Mouse (Mus musculus) stomach, postnatal 0 days (tissue): ENCODE measurements around the gene Ppdpf. TPM values are rescaled to one million over a fixed set of nuclear protein-coding genes. Genes with fewer than 3 reads are reported as not detected.
A peak's percentile ranks its signal among the peaks of the same experiment; 100 is the strongest.

ENCODE experiments used
- ATAC-seq: fragments of 200-750 bp; cut with Nextera tagmentation; 2 replicates; pipeline ENCODE4 v1.8.0; 2017; ENCODE audit not compliant: low FRiP score, low TSS enrichment
- DNase-seq: peaks from one replicate; pipeline ENCODE4 v3.0.0-alpha.2; 2016; ENCODE audit warnings: low spot score
- H3K27ac ChIP-seq: fragments of 300-500 bp; sonication (generic); replicated peaks from 2 replicates; pipeline ENCODE4 v1.5.1; 2014; ENCODE audit warnings: mild to moderate bottlenecking, control low read depth
- H3K27me3 ChIP-seq: fragments of 300-500 bp; sonication (generic); 2 replicates; pipeline ENCODE4 v1.6.1; 2014; ENCODE audit warnings: low read length; ENCODE audit not compliant: control insufficient read depth, insufficient read depth
- H3K36me3 ChIP-seq: fragments of 300-500 bp; sonication (generic); 2 replicates; pipeline ENCODE4 v1.6.1; 2014; ENCODE audit warnings: low read length, mixed read lengths; ENCODE audit not compliant: control insufficient read depth, insufficient read depth
- H3K4me1 ChIP-seq: fragments of 300-500 bp; sonication (generic); replicated peaks from 2 replicates; pipeline ENCODE4 v1.6.1; 2014; ENCODE audit warnings: antibody characterized with exemption; ENCODE audit not compliant: control insufficient read depth, insufficient read depth
- H3K4me2 ChIP-seq: fragments of 300-500 bp; sonication (generic); replicated peaks from 2 replicates; pipeline ENCODE4 v1.6.1; 2014; ENCODE audit warnings: low read depth, mild to moderate bottlenecking, control low read depth, moderate library complexity
- H3K4me3 ChIP-seq: fragments of 300-500 bp; sonication (generic); 2 replicates; pipeline ENCODE4 v1.5.1; 2014; ENCODE audit warnings: low read depth, low read length, control low read depth
- H3K9ac ChIP-seq: fragments of 300-500 bp; sonication (generic); 2 replicates; pipeline ENCODE4 v1.6.1; 2014; ENCODE audit warnings: mild to moderate bottlenecking, low read length, control low read depth, mixed read lengths
- H3K9me3 ChIP-seq: fragments of 300-500 bp; sonication (generic); 2 replicates; pipeline ENCODE4 v1.6.1; 2016; ENCODE audit warnings: low read length; ENCODE audit not compliant: control insufficient read depth
- CTCF ChIP-seq: IDR thresholded peaks from 2 replicates; pipeline ENCODE4 v1.5.1; 2016; ENCODE audit warnings: antibody characterized with exemption, low read depth, mild to moderate bottlenecking, moderate library complexity
- EP300 ChIP-seq: optimal IDR thresholded peaks from 2 replicates; pipeline ENCODE3; 2016; ENCODE audit warnings: antibody characterized with exemption
- WGBS: fragments of 180-500 bp; shearing (Covaris S2); extraction: QIAGEN DNeasy Blood & Tissue Kit; methylation state at CpG from one replicate; pipeline ENCODE4 v1.1.7; 2014; 5-methylcytosine and 5-hydroxymethylcytosine counted together
- polyA plus RNA-seq: library from polyadenylated mRNA; unstranded; fragments of >200 nt; fragmentation: Nextera tagmentation; extraction: Ambion mirVana; gene quantifications from 2 replicates; pipeline ENCODE4 v1.2.1, GENCODE M21; 2015

Gene Ppdpf
- polyA plus RNA-seq, 1 experiment from 2014 or later: 310 TPM

DNA sequence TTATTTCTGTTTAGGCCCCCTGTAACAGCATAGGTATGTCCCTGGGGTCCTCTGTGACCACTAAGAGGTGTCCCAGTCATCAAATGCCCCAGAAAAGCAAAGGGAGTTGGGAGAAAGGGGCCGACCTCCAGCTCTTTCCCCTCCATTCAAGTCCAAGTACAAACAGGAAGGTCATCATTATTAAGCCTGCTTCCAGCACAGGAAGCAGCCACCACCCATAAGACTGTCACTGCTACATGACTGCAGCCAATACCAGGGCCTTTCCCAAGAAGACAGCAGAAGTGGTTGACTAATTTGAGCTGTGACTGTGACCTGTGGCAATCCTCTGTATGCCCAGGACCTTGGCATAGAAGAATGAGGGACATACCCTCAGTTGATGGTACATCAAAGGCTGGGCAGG lies 41.3 kb downstream of the Ppdpf start:
- Histone ChIP-seq H3K4me2 (no peak overlapping the region), H3K9me3 (no peaks in the 10 kb centered on the region), H3K4me3 (no peak overlapping the region), H3K36me3 (peaks cover 3% of the 10 kb centered on the region; the same call in 1 of the 2 replicates), H3K4me1 (no peaks in the 10 kb centered on the region), H3K9ac (no peak overlapping the region), H3K27ac (no peak overlapping the region), H3K27me3 (no peaks in the 10 kb centered on the region)
- TF ChIP-seq CTCF (no peak), EP300 (no peak)
- WGBS: 79% methylated on average over 1 of the region's 1 CpGs
- DNase-seq (no peak), ATAC-seq (no peak)

DNA sequence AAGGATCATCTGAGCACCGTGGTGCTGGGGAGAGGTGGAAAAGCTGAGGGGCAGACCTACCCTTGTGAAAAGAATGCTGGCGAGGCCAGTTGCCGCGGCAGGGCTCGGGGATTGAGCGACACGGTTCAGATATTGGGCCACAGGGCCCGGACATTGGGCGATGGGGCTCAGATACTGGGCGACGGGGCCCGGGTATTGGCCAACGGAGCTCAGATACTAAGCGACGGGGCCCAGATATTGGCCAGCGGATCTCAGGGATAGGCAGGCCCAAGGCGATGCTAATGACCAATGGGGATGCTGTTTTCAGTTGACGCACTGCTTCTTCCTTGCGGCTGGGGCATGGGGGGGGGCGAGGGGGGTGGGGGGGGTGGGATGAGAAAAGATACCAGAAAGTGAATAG lies 44.1 kb downstream of the Ppdpf start:
- no peak for TF ChIP-seq EP300
- TF ChIP-seq CTCF: no peak
- peaks cover 3% of the 10 kb centered on the region; the same call in 1 of the 2 replicates for H3K36me3 ChIP-seq
- no peak overlapping the region for H3K27ac ChIP-seq
- no peak overlapping the region for H3K4me3 ChIP-seq
- H3K27me3 ChIP-seq: no peaks in the 10 kb centered on the region
- 76% methylated on average over 20 of the region's 20 CpGs for WGBS
- H3K4me2 ChIP-seq: no peak overlapping the region
- ATAC-seq: no peak
- H3K4me1 ChIP-seq: no peaks in the 10 kb centered on the region
- no peak for DNase-seq
- H3K9me3 ChIP-seq: no peaks in the 10 kb centered on the region
- no peak overlapping the region for H3K9ac ChIP-seq

DNA sequence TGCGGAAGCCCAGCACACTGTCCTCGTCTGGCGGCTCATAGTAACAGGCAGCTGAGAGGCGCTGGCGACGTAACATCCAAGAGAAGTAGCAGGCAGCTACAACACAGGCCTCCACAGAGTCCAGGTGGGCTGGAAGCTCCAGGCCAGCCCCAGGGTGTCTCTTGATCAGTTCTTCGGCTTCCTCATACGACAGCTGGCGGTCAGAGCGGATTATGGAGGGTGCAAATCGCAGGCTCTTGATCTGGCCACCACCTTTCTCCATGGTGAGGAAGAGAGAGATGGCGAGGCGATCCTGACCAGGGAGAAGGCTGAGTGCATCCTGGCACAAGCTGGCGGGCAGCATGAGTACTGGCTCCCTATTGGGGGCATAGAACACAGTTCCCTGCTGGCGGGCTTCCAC lies 46.4 kb downstream of the Ppdpf start:
- ATAC-seq (no peak), DNase-seq (no peak)
- no peak overlapping the region for H3K27ac ChIP-seq
- no peaks in the 10 kb centered on the region for H3K9me3 ChIP-seq
- no peak overlapping the region for H3K9ac ChIP-seq
- no peaks in the 10 kb centered on the region for H3K4me1 ChIP-seq
- H3K4me2 ChIP-seq: no peak overlapping the region
- WGBS: 92% methylated on average over 15 of the region's 15 CpGs
- TF ChIP-seq CTCF (no peak), EP300 (no peak)
- peaks cover 8% of the 10 kb centered on the region; the same call in 1 of the 2 replicates for H3K36me3 ChIP-seq
- H3K27me3 ChIP-seq: no peaks in the 10 kb centered on the region
- no peak overlapping the region for H3K4me3 ChIP-seq

DNA sequence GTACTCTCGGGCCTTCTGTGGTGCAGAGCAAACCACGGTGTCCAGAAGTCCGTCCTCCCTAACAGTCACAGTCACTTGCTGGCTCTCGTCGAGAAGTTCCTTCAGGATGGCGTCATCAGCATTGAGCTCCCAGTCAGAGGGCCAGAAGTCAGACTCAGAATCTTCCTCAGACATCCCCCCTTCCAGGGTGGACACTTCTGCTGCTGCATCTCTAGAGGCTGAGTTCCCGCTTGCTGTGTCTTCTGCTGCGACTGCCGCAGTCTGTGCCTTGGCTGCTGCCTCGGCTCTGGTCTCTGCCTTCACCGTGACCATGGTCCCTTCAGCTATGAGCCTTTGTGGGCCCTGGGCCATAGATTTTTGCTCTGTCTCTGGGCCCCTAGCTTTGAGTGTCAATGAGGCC lies 47.6 kb downstream of the Ppdpf start:
- ATAC-seq (no peak), DNase-seq (no peak)
- no peak overlapping the region for H3K27ac ChIP-seq
- peaks cover 8% of the 10 kb centered on the region; the same call in 1 of the 2 replicates for H3K36me3 ChIP-seq
- TF ChIP-seq EP300 (no peak), CTCF (no peak)
- H3K9me3 ChIP-seq: no peaks in the 10 kb centered on the region
- H3K4me3 ChIP-seq: no peak overlapping the region
- no peak overlapping the region for H3K9ac ChIP-seq
- no peaks in the 10 kb centered on the region for H3K27me3 ChIP-seq
- WGBS: 89% methylated on average over 11 of the region's 11 CpGs
- no peak overlapping the region for H3K4me2 ChIP-seq
- H3K4me1 ChIP-seq: no peaks in the 10 kb centered on the region

DNA sequence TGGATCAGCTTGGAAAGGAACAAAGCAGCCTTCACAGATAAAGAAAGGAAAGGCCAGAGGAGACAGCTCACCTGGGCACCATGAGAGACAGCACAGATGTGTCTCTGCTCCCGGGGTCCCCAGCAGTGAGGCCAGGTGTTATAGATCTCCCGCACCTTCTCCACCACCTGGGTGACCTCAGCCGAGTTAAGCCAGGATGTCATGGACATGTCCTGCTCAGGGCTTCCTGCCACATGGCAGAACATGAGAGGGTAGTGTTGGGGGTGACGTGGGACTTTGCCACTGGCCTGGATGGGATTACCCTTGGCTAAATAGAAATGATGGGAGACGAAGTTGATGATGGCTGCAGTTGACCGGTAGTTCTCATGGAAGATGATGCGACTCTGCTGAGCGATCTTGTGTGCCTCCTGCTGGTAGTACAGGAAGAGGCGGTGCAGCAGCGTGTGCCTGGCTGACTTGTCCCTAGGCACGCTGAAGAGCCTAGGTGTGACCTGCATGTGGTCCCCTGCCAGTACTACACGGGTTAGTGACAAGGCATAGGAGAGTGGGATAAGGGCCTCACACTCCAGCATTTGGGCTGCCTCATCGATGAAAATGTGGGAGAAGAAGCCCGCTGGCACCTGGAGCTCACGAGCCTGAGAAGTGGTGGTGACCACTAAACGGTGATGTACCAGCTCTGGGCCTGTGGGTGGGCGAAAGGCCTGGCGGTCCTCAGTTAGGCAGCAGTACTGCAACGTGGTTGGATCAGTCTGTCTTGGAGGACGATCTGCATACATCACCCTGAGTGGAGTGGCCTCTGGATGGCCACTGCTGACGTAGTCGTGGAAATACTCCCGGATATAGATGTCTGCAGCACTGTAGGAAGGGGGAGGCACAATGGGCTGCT lies 48.9 kb downstream of the Ppdpf start:
- no peak for DNase-seq
- ATAC-seq: no peak
- Histone ChIP-seq H3K4me3 (no peak overlapping the region), H3K9me3 (no peaks in the 10 kb centered on the region), H3K27ac (no peak overlapping the region), H3K4me2 (no peak overlapping the region), H3K27me3 (no peaks in the 10 kb centered on the region), H3K9ac (no peak overlapping the region), H3K36me3 (peaks cover 8% of the 10 kb centered on the region), H3K4me1 (no peaks in the 10 kb centered on the region)
- TF ChIP-seq EP300 (no peak), CTCF (peak; percentile 54)
- WGBS: 81% methylated on average over 23 of the region's 23 CpGs
